Comparison of ENCODE assay signal across 13 mouse cellular contexts in the genomic region with DNA sequence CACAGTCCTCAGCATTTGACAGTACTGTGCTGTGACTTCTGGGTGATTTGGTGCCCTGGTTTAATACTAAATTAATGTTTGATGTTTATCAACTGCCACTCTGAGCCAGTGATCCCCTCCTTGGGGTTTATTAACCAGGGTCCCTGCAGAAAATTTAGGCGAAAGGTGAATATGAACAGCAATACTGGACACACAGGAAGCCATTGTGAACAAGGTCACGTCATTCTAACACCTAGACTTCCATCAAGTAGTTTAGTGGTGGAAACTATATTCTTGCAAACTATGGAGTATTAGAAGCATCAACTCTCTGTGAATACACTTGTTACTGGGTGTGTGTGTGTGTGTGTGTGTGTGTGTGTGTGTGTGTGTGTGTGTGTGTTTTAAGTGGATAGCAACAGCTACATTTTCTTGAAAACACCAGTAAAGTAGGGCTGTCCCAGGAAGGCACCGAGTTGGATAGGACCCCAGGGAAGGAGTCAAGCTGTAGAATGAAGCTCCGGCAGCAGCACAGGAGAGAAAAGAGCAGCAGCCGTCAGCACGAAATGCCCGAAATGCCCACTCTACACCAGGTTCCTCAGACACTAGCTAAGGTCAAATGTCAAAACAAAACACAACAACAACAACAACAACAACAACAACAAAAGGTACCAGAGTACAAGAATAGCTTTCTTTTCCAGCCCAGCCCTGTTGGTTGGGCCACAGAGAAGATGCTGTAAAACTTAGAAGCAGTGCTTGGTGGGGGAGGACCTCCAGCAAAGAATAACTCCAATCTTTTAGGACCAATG. TPM values are rescaled to one million over a fixed set of nuclear protein-coding genes. Genes with fewer than 3 reads are reported as not detected.
DNase-seq lines count a peak whose midpoint lies in the region; ATAC-seq lines count a peak whose summit lies in the region.
"Had no signal": no experiment of that assay in that cellular context is flagged by ENCODE, and none has a peak within 500 bp of the region (broad histone marks: within the 10 kb centered on the region; RNA-seq: fewer than 3 reads in every experiment).

No protein-coding gene starts in this region.

- ATAC-seq in forebrain, embryonic 11.5 days (replicated peaks; ENCODE audit: low FRiP score): no peak
- ATAC-seq in hindbrain, embryonic 16.5 days: no peak
- ATAC-seq in neural tube, embryonic 13.5 days (ENCODE audit: low read depth): no peak

- peak overlapping the region; percentile 98 for H3K27ac ChIP-seq in forebrain, embryonic 11.5 days (ENCODE audit: low read depth, low read length)
- H3K27ac ChIP-seq in hindbrain, embryonic 16.5 days (ENCODE audit: low read depth, low read length): peak overlapping the region; percentile 86
- H3K27ac ChIP-seq in neural tube, embryonic 13.5 days (replicated peaks): peak overlapping the region; percentile 98
- H3K27ac ChIP-seq: heart, embryonic 10.5 days; limb, embryonic 13.5 days had no signal

- peak overlapping the region; percentile 95 for H3K4me3 ChIP-seq in forebrain, embryonic 11.5 days (ENCODE audit: low read depth, low read length)
- peak overlapping the region; percentile 12; the same call in 1 of the 2 replicates for H3K4me3 ChIP-seq in hindbrain, embryonic 16.5 days (ENCODE audit: low read length)
- peak overlapping the region; percentile 17 for H3K4me3 ChIP-seq in neural tube, embryonic 13.5 days

- H3K9me3 ChIP-seq in forebrain, embryonic 11.5 days (ENCODE audit: control insufficient read depth, low read length): no peaks in the 10 kb centered on the region
- H3K9me3 ChIP-seq in hindbrain, embryonic 16.5 days (ENCODE audit: control insufficient read depth, low read length): no peaks in the 10 kb centered on the region
- no peaks in the 10 kb centered on the region for H3K9me3 ChIP-seq in neural tube, embryonic 13.5 days
- H3K9me3 ChIP-seq: heart, embryonic 10.5 days; limb, embryonic 13.5 days had no signal

- peak overlapping the region; percentile 82 for H3K9ac ChIP-seq in forebrain, embryonic 11.5 days (ENCODE audit: low read length)
- H3K9ac ChIP-seq in hindbrain, embryonic 16.5 days (ENCODE audit: low read depth, low read length): peak overlapping the region; percentile 15; the same call in 1 of the 2 replicates
- H3K9ac ChIP-seq in neural tube, embryonic 13.5 days: peak overlapping the region; percentile 88
- H3K9ac ChIP-seq: limb, embryonic 13.5 days had no signal

- peaks cover 27% of the 10 kb centered on the region for H3K4me1 ChIP-seq in forebrain, embryonic 11.5 days (replicated peaks; ENCODE audit: control insufficient read depth, insufficient read depth, low read length)
- H3K4me1 ChIP-seq in hindbrain, embryonic 16.5 days (ENCODE audit: control insufficient read depth, insufficient read depth, low read depth, low read length): peaks cover 18% of the 10 kb centered on the region
- peaks cover 88% of the 10 kb centered on the region for H3K4me1 ChIP-seq in neural tube, embryonic 13.5 days (replicated peaks)

- peak overlapping the region; percentile 98 for H3K4me2 ChIP-seq in forebrain, embryonic 11.5 days (ENCODE audit: low read depth, low read length, severe bottlenecking)
- H3K4me2 ChIP-seq in hindbrain, embryonic 16.5 days (ENCODE audit: low read length): peak overlapping the region; percentile 97
- H3K4me2 ChIP-seq in neural tube, embryonic 13.5 days: peak overlapping the region; percentile 86

- no peaks in the 10 kb centered on the region for H3K27me3 ChIP-seq in forebrain, embryonic 11.5 days (ENCODE audit: control insufficient read depth, insufficient read depth, low read length)
- H3K27me3 ChIP-seq in hindbrain, embryonic 16.5 days (replicated peaks; ENCODE audit: control insufficient read depth, insufficient read depth, low read length): no peaks in the 10 kb centered on the region
- H3K27me3 ChIP-seq in neural tube, embryonic 13.5 days: peaks cover 8% of the 10 kb centered on the region; the same call in 1 of the 2 replicates

- no peaks in the 10 kb centered on the region for H3K36me3 ChIP-seq in forebrain, embryonic 11.5 days (ENCODE audit: control insufficient read depth, insufficient read depth, low read length)
- H3K36me3 ChIP-seq in hindbrain, embryonic 16.5 days (ENCODE audit: control insufficient read depth, insufficient read depth, low read length): no peaks in the 10 kb centered on the region
- H3K36me3 ChIP-seq in neural tube, embryonic 13.5 days: no peaks in the 10 kb centered on the region
- H3K36me3 ChIP-seq: heart, embryonic 10.5 days; limb, embryonic 13.5 days had no signal

- WGBS in forebrain, embryonic 11.5 days: 9% methylated on average over 7 of the region's 7 CpGs
- WGBS in hindbrain, embryonic 16.5 days: 24% methylated on average over 7 of the region's 7 CpGs
- WGBS in neural tube, embryonic 13.5 days: 8% methylated on average over 7 of the region's 7 CpGs

- peak; percentile 49 for DNase-seq in embryo, embryonic 10.5 days (ENCODE audit: low spot score)
- no peak for DNase-seq in embryo, embryonic 10 days (ENCODE audit: low spot score)
- no peak for DNase-seq in forebrain, embryonic 11.5 days (ENCODE audit: low spot score)
- DNase-seq in right cerebral cortex, postnatal 4 days: no peak
- DNase-seq in spleen, postnatal 14 days (ENCODE audit: low spot score in 2 of 2): no peak
- no peak for DNase-seq in frontal cortex, postnatal 36 days (ENCODE audit: low spot score in 2 of 2)
- DNase-seq: cerebellum, postnatal 25 days; layer of hippocampus, adult 9-11 months; right cerebral cortex, adult 18-20 months had no signal

RNA-seq across cellular contexts. Expression of a gene that starts 7.6 kb away (rescaled TPM):
- polyA plus RNA-seq in forebrain, embryonic 11.5 days (2014; fragmentation: Nextera tagmentation; extraction: Ambion mirVana): 28.5 and 29.3 TPM in 2 replicates
- 8.4 and 9.5 TPM in 2 replicates for polyA plus RNA-seq in hindbrain, embryonic 16.5 days (2015; fragmentation: Nextera tagmentation; extraction: Ambion mirVana)
- 10.5 and 12.2 TPM in 2 replicates for polyA plus RNA-seq in neural tube, embryonic 13.5 days (2015; fragmentation: Nextera tagmentation; extraction: Ambion mirVana)

Comparison
In these comparisons a context has a peak if more than half of its experiments do, and no peak if none do; other contexts are left out.
1. H3K4me3 ChIP-seq: peak in every context shown above with its lines; median percentile 95 in forebrain, embryonic 11.5 days; 17 in neural tube, embryonic 13.5 days; 12 in hindbrain, embryonic 16.5 days.
2. H3K9ac ChIP-seq: peak in every context shown above with its lines; median percentile 88 in neural tube, embryonic 13.5 days; 82 in forebrain, embryonic 11.5 days; 15 in hindbrain, embryonic 16.5 days.